Mouse (Mus musculus): Measurements from ENCODE around the gene Cgnl1. TPM values are rescaled to one million over a fixed set of nuclear protein-coding genes. Genes with fewer than 3 reads are reported as not detected.

Gene Cgnl1
- total RNA-seq (2015; ENCODE audit: low replicate concordance) (not detected in 2 replicates), total RNA-seq (2017; ENCODE audit: low replicate concordance) (0.26 and 0.70 TPM in 2 replicates)

DNA sequence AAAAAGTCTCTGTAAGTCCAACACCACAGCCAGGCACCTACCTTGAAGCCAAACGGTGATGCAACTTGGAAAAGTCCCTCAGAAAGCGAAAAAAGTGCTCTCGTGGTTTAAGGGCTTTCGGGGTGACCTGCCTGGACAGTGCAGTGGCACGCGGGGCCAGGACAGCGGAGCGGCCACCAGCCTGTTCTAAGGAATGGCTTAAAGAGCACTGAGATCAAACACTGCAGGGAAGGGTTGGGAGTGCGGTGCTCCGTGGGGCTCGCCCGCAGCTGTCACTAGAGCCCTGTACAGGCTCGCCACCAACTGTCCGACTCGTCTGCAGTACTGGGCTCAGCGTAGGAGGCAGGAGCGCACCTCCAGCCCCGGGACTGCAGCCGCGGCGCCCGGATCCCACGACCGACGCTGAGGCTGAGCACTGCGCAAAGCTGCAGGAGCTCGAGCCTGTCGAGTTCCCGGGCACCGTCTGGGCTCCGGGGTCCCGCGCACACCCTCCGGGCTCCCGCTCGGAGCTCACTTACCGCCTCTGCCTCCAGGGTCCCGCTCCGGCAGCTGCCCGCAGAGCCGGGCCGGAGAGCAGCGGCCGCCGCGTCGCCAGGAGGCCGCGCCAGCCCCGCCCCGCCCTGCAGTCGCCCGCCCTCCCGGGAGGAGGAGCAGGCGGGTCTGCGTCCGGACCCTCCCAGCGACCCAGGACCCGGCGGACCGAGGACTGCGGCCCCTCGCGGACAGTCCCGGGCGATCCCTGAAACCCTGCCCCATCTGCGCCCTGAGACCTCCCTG lies at the start of gene Cgnl1:
Cgnl1 (minus strand) TSS at position 612 of the 777 bp plus-strand sequence.
- no peak for ATAC-seq (replicated peaks; ENCODE audit: low FRiP score, poor library complexity, severe bottlenecking)

DNA sequence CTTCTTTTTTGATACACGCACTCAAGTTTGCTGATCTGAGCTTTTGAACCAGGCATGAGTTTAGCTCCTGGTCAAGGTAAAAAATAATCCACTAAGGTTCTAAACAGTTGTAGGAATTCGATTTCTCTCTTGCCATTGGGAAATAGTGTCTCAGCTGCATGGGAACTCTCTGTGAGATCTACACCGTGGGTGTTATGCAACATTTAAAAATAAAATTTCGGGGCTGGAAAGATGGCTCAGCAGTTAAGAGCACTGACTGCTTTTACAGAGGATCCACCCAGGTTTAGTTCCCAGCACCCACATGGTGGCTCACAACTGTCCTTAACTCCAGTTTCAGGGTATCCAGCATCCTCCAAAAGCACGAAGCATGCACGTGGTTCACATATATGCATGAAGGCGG lies 47.1 kb upstream of the Cgnl1 start:
- no peak for ATAC-seq (replicated peaks; ENCODE audit: low FRiP score, poor library complexity, severe bottlenecking)

DNA sequence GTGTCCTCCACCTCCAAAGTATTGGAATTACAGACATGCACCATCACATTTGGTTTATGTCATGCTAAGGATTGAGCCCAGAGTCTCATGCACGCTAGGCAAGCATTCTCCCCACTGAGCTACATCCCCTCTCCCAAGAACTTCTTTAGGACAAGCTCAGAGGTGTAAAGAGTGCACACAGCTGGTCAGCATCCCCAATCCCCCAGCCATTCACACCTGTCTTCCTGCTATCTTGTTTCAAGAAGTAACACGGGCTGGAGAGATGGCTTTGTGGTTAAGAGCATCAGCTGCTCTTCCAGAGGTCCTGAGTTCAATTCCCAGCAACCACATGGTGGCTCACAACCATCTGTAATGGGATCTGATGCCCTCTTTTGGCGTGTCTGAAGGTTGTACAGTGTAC lies 44.7 kb upstream of the Cgnl1 start:
- ATAC-seq (replicated peaks; ENCODE audit: low FRiP score, poor library complexity, severe bottlenecking) = no peak

DNA sequence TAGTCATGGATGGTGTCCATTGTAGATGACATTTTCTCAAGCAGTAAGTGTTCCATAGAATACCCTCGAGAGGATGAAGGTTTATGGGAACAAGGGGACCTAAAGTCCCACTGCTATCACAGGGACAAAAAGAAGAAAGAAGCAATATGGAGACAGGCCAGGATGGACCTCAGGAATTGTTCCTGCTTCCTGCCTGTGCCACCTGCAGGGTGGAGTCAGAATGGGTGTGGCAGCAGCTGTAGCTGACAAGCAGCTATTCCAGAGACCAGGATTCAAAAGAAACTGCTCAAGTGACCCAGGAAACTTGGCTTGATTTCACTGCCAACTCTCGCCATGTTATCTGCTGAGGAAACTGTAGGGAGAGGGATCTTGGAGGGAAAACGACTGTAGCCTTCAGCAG lies 42.2 kb upstream of the Cgnl1 start:
- ATAC-seq (replicated peaks; ENCODE audit: low FRiP score, poor library complexity, severe bottlenecking) = no peak

DNA sequence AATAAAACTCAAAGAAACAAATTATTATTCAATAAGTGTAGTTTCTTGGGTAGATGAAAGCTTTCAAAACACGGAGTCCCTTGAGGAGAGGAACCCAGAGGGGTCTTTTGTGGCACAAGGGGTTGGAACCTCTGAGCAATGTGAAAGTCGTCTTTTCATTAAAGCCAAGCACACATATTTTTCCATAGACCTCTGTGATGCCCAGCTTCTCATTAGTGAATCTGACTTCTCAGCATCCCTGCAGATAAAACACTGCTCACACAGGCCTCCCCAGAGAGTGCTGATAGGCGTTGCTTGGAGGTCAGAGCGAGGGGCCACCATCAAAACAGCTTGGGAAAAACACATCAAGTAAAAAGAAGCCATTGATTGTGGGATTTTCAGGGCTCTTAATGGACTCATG lies 41.5 kb upstream of the Cgnl1 start:
- no peak for ATAC-seq (replicated peaks; ENCODE audit: low FRiP score, poor library complexity, severe bottlenecking)

DNA sequence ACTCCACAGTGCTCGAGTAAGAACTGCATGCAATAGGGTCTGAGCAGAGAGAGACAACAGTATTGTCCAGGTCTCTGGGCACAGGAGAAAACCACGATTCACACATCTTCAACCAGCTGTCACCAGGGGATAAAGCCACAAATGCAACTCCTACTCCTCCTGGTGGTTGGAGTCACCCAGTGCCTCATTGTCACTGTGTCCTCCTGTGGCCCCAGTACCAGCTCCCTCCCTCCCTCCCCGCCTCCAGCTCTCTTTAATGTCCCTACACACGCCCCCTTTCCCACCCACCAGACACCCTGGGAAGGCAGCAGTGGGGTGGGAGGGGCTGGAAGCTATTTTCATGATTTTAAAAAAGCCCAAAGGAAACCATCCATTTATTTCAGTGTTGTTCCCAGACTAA lies 41.0 kb upstream of the Cgnl1 start:
- no peak for ATAC-seq (replicated peaks; ENCODE audit: low FRiP score, poor library complexity, severe bottlenecking)

DNA sequence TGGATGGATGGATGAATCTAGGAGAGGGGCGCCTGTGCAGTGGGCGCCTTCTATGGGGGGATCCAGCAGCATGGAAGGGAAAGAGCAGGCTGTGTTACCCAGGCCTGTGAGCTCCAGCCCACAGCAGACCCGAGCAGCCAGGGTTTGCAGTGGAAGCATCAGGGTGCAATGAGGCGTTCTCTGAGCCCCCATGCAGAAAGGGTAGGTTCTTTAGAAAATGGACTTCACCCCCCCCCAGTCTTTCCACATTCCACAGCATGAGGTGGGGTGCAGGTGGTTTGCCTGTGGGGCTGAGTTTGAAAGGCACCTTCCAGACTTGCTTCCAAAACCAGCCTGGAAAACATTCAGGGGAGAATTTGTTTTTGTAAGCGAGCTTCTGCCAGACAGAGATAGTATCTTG lies 40.0 kb upstream of the Cgnl1 start:
- no peak for ATAC-seq (replicated peaks; ENCODE audit: low FRiP score, poor library complexity, severe bottlenecking)

DNA sequence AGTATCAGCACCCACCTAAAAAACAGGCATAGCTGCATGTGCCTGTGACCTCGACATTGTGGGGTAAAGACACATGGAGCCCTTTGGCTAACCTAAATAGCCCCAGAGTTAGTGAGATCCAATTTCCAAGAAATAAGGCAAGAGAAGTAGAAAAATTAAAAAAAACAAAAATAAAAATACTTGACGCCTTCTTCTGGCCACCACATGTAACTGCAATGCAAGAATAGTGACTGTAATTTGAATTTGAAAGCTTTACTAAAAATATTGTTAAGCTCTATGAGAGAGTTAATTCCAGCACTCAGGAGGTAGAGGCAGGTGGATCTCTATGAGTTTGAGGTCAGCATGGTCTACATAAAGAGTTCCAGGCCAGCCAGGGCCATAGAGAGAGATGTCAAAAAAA lies 39.3 kb upstream of the Cgnl1 start:
- ATAC-seq (replicated peaks; ENCODE audit: low FRiP score, poor library complexity, severe bottlenecking) = no peak

DNA sequence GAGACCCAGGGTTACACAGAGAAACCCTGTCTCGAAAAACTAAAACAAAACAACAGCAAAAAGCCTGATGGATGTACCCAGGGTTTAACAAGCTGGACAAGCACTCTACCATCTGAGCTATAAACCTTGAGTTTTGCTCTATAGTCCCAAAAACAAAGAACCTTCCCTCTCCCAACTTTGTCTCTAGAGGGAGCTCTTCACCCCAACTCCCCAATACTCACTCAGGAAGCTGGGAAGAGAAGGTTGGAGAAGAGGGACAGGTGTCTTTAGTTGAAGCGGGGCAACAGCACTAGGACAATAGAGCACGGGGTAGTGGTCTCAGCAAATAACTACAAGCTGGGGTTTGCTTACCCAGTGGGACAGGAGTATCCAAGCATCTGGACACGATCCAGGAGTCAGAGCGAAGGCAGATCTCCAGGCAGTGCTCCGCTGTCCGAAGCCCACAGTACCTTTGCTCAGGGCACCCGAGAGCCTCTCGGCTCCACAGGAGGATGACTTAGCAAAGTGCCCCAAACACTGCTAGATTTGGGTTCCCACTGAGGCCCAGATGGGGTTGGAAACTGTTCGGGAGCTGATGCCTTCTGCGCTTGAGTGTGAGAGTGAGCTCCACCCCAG lies 37.3 kb upstream of the Cgnl1 start:
- no peak for ATAC-seq (replicated peaks; ENCODE audit: low FRiP score, poor library complexity, severe bottlenecking)

DNA sequence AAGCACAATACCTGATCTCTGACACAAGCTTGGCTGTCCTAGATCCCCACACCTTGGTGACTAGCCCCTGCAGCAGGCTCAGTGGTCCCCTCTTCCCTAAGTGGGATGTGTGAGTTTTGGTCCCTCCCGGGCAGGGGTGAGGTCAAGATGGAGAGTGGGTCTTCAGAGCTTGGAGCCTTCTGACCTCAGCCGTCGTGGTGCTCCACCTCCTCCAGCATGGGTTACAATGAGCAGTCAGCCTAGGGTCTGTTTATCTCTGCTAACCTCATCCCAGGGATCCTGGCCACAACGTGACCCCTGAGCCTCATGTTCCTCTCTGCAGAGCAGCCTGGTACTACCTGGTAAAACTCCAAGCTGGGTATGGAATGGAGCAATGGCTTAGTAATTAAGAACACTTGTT lies 36.4 kb upstream of the Cgnl1 start:
- ATAC-seq (replicated peaks; ENCODE audit: low FRiP score, poor library complexity, severe bottlenecking) = no peak

DNA sequence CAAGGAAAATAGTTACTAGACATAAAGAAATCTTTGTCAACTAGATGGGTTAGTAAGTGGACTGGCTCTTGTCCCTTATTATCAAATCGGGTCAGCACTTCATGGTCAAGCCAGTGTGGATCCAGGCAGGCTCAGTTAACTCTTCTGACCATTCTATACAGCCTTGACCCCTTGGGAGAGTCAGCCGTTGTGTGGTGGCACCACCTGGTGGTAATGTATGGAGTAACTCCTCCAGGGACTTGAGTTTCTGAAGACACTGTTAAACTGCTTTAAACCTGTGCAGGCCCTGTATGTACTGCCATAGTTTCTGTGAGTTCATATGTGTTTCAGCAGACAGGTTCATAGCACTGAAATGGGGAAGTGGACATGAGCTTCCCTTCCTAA lies 35.0 kb upstream of the Cgnl1 start:
- no peak for ATAC-seq (replicated peaks; ENCODE audit: low FRiP score, poor library complexity, severe bottlenecking)

DNA sequence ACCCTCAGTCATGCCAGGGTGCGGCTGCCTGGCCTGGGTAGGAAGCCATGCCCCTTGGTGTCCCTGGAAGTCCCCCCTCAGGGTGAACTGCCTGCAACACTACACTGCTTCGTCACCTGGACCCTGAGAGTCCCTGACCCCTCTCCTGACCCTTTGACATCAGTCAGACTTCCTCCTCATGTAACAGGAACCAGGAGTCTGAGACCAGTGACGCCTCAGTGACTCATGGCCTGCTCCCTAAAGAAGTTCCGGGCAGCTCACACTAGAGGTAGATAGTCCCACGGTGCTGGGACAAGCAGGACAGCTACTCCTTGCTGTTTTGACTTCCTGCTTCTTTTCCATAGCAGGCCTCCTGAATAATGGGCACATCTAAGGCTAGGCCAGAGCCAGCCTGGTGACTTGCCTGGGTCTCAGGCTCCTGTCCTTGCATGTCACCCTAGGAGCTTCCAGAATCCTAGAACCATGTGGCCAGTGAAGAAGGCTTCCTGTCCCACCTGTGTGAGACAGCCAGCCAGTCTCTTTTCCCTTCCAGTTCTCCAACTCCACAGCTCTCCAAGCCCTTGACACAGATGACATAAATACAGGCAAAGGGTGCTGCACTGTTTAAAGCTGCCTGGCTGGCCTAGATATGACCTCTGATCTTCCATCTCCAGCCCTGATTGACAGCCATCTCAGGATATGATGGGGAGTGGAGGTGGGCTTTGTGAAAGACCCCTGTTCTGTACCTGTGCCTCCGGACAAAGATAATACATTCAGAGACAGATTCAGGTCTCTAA lies 34.4 kb upstream of the Cgnl1 start:
- ATAC-seq (replicated peaks; ENCODE audit: low FRiP score, poor library complexity, severe bottlenecking) = no peak

DNA sequence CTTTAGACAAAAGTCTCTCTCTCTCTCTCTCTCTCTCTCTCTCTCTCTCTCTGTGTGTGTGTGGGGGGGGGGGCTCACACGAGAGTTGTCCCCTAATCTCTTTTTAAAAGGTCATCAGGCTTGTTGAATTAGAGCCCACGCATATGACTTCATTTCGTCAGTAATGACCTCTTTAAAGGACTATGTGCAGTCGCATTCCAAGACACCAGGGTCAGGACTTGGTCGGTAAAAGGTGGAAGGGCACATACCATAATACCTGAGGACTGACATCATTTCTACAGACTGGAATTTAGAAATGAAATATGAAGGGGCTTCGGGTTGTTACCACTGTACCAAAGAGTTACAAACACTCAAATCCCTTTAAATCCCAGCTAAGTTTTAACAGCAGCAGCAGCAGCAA lies 32.7 kb upstream of the Cgnl1 start:
- no peak for ATAC-seq (replicated peaks; ENCODE audit: low FRiP score, poor library complexity, severe bottlenecking)

DNA sequence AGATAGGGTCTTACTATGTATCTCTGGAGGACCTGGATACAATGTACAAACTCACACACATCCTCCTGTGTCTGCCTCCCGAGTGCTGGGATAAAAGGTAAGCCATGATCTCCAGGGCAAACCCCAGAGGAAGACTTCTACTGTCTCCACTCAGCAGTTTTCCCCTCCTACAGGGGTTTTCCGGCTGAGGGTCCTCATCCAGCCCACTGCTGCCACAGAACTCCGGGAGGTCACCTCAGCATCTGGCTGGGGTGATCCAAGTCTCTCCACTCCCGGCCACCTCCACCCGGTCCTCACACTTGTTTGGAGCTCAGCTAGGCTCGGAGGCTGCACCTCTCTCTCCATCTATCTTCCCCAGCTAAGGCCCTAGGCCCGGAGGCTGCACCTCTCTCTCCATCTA lies 31.9 kb upstream of the Cgnl1 start:
- ATAC-seq (replicated peaks; ENCODE audit: low FRiP score, poor library complexity, severe bottlenecking) = no peak

DNA sequence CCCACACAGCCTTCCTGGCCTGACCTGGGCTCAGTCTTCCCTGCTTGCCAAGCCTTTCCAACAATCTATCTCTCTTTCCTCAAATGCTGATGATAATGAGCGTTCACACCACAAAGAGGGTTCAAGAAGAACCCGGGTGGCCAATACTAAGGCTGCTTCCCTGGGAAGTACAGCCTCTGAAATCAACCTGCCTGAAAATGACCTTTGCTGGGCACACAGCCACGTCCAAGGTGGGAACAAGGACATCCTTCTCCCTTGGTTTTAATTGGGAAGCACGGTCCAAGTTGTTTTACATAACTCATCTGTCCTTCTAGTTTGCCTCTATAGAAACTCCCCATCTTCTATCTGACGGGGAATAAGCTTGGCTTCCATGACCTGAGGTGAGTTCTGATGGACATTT lies 28.2 kb upstream of the Cgnl1 start:
- no peak for ATAC-seq (replicated peaks; ENCODE audit: low FRiP score, poor library complexity, severe bottlenecking)

DNA sequence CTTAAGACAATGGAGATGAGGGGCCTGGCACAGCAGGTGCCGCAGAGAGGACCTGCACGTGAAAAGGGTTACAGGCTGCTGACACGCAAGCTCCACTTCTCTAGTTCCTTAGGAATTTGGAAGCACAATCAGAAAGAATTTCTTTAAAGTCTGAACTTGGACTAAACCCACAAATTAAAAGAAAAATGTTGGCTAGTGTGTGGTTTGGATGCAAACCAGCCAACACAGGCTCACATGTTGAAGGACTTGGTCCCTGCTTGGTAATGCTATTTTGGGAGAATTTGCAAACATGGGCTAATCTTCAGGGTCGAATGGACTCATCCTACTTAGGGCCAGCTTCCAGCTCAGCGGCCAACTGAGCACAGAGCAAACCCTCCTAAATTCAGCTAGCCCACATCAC lies 26.8 kb upstream of the Cgnl1 start:
- no peak for ATAC-seq (replicated peaks; ENCODE audit: low FRiP score, poor library complexity, severe bottlenecking)

DNA sequence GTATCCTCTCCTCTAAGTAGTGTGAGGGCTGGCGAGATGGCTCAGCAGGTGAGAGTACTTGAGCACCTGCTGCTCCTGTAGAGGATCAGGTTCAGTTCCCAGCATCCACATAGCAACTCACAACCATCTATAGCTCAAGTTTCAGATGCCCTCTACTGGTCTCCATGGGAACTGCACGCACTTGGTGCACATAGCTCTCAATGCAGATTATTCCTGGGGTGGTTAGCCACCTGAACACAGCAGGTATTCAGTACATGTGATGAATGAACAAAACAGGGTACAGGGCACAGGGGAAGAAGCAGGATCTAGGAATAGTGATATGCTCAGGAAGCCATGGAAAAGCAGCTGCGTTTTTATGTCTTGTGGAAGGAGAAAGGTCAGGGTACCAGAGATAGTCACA lies 6.0 kb upstream of the Cgnl1 start:
- ATAC-seq (replicated peaks; ENCODE audit: low FRiP score, poor library complexity, severe bottlenecking) = no peak

DNA sequence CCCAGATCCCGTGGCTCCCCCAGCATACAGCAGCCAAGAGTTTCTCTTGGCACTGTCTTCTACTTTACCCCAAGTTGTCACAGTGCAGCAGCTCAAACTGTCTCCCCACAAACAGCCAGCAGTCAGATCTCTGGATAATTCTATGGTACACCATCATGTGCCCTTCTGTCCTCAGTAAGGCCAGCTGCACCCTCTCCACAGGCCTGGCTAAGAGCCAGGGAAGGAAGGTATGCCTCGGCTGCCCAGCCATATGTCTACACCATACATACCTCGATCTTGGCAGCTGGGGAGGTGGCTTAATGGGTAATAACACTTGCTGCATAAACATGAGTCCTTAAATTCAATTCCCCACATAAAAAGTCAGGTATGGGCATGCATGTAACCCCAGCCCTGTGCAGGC lies 4.9 kb upstream of the Cgnl1 start:
- no peak for ATAC-seq (replicated peaks; ENCODE audit: low FRiP score, poor library complexity, severe bottlenecking)

DNA sequence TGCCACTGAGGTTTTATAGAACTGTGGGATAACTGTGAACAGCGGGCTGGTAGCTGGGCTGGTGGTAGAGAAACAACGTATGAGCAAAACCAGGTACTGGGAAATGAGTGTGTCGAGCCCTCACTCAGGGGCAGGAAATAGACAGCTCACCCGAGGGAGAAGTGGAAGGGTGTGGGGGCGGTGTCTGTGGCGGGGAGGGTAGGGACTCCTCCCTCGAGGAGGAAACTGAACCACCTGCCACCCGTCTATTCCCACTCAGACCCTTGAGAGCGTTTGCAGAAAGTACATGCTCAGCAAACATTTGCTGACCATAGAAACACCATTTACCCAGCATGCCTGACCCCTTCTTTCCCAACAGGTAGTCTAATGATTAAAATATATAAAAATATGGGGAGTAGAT lies 2.2 kb upstream of the Cgnl1 start:
- ATAC-seq (replicated peaks; ENCODE audit: low FRiP score, poor library complexity, severe bottlenecking) = no peak

DNA sequence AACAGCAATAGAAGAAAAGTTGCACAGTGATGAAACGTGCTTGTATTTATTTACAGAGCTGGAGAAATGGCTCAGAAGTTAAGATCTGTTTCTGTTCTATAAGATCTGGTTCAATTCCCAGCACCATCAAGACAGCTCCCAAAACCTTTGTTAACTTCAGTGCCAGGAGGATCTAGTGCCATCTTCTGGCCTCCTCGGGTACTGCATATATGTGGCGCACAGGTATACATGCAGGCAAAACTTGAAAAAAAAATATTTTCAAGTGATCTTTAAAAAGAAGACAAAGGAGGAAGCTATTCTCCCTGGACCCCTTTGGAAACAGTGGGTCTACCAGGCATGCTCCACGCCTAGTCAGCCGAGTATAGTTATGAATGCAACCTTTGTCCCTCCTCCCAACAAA lies 936 bp upstream of the Cgnl1 start:
- peak; percentile 57; the same call in 1 of the 2 replicates for ATAC-seq (replicated peaks; ENCODE audit: low FRiP score, poor library complexity, severe bottlenecking)

DNA sequence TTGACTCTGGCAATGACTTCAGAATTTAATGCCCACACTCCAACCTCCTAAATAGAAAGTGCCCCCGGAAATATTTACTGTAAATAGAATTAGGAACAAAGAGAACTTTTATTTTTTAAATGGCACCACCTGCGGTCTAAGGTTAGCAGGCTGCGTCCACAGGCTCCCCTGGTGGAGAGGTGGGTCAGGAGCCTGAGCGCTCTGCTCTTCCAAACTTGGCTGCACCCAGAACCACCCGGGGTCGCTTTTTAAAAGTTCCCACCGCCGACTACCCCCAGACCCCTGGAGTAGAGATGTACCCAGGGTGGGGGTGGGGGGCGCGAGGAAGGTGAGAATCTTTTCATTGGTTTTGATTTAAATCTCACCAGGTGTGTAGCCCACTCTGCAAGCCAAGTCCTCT lies 918 bp downstream of the Cgnl1 start:
- no peak for ATAC-seq (replicated peaks; ENCODE audit: low FRiP score, poor library complexity, severe bottlenecking)

Data from erythroblast, adult 5-6 weeks (primary cell).